Mouse (Mus musculus) left cerebral cortex, adult 18-20 months (tissue): ENCODE measurements around the gene Kcnma1. TPM values are rescaled to one million over a fixed set of nuclear protein-coding genes. Genes with fewer than 3 reads are reported as not detected.

Source experiments
- DNase-seq, 2 experiments: peaks; one replicate each; pipeline ENCODE4 v3.0.0; 2021 to 2022; ENCODE audit warnings: low spot score in 2 of 2, mixed read lengths in 1 of 2
- total RNA-seq, 2 experiments: library from RNA; stranded (reverse); gene quantifications; 2 replicates each; pipeline ENCODE4 v1.2.3; 2021

Gene Kcnma1
- total RNA-seq, 2 experiments from 2014 or later, result 160 to 172 TPM

DNA sequence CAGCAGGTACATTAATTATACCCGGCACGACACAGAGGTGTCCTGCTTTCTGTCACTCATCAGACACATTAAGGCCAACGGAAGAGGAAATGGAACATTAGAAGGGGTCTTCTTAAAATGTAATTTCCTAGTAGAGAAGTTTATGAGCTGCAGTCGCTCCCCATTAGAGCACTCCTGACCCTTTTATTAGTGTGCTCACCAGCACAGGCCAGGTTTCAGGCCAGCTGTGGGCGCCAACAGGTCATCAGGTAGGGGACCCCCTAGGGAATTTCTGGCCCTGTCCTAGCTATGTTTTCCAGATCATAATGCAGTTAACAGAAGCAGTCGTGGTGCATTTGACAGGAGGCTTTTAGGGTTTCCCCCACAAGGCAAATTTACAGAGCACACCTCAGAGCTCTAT lies 472.2 kb downstream of the Kcnma1 start:
- no peak for DNase-seq

DNA sequence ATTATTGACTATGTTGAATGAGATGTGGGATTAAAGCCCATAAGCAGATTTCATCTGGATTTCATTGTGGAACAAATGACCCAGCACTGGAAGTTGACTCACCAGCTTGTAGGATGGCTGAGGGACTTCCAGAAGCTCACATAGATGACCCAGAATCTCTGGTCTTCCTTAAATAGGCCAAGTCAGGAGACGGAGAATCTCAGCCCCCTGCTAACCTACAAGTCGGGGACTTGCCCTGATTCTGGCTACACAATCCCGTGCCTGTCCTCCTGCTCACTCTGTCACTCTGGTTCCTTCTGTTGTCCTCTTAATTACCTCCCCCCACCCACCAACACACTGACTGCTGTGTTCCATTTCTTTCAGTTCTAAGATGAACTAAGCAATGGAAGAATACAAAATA lies 474.7 kb downstream of the Kcnma1 start:
- DNase-seq, result no peak

DNA sequence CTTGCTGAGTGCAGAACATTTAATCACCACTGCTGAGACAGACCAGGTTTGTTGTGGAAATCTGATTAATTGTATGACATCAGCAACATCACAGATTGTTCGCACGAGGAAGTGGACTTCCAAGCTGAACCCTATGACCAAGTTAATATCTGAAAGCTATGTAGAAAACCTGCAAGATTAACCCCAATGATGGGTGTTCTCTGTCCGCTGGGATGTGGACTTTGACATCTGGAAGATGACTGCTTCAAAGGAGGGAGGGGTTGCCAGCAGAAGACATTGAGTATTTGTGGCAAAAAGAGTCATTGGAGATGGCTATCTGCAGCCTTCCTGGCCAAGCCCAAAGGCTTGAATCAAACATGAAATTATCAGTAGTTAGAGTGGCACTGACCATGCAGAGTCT lies 480.9 kb downstream of the Kcnma1 start:
- no peak for DNase-seq

GRCm38 (mm10) chr14:23531735-23532525 lies 482.4 kb downstream of the Kcnma1 start:
- peak; percentile 47 to 60 for DNase-seq

- DNase-seq, result peak; percentile 59 to 72
Observed at GRCm38 (mm10) chr14:23529720-23530119, 484.6 kb downstream of the Kcnma1 start.

GRCm38 (mm10) chr14:23529229-23529628 lies 485.1 kb downstream of the Kcnma1 start:
- no peak for DNase-seq

GRCm38 (mm10) chr14:23525910-23526309 lies 488.4 kb downstream of the Kcnma1 start:
- no peak for DNase-seq

GRCm38 (mm10) chr14:23523825-23524491 lies 490.3 kb downstream of the Kcnma1 start:
- DNase-seq, result no peak

DNA sequence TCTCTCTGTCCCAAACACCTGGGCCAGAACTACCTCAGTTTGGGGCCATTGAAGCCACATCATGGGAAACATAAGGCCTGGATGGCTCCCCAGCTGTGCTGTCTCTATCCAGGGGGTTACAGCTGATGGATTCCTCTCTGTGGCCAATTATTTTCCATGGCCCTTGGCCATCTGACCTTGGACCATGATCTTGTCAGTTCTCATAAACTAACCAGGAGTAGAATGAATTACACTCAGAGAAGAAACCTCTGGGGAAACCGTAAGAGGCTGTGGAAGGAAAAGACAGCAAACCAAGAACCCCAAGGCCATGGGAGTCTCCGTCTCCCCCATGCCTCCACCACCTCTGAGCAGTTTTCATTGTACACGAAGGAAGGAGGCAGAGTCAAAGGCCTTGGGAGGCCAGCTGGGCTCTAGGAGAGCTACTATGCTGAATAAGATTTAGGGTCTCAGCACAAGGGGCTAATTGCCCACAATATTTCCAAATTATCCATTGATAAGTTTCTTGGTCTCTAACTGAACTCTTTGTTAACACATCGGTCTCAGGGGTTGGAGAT lies 491.6 kb downstream of the Kcnma1 start:
- DNase-seq, result no peak

GRCm38 (mm10) chr14:23521080-23521684 lies 493.1 kb downstream of the Kcnma1 start:
- no peak for DNase-seq

DNA sequence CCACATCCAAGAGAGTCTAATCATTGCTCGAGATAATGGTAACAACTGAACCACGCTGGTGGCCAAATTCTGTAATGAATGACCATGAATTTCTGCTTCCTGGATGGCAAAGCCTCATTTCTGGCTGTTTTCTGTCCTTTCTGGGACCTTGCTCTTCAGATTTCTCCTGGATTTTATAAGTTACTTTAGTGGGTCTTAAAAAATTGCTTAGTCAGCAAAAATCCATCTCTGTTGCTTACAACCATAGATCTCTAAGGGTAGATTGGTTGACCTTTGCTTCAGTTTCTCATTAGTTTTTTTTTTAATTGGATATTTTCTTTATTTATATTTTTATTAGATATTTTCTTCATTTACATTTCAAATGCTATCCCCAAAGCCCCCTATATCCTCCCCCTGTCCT lies 496.9 kb downstream of the Kcnma1 start:
- DNase-seq, result no peak

DNA sequence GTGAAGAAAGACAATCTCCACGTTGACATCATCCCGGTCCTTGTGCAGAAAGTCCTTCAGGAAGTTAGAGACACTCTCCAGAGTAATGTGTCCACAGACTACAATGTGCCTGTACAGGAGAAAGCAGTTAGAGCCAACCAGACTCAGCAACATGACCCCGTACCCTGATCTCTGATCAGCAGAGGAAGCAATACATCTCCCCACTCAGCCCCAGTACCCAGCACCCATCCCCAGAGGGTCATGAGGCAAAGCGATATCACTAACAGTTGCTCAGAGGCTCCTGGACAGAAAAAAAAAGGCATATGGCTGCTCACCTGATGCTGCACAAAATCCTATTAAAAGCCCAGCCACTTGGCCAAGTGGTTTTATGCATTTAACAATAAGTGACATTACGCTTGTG lies 504.5 kb downstream of the Kcnma1 start:
- no peak for DNase-seq

GRCm38 (mm10) chr14:23502236-23502790 lies 512.0 kb downstream of the Kcnma1 start:
- peak; percentile 25 to 33 for DNase-seq

GRCm38 (mm10) chr14:23496801-23497200 lies 517.5 kb downstream of the Kcnma1 start:
- no peak for DNase-seq

- no peak for DNase-seq
Observed at GRCm38 (mm10) chr14:23496236-23496740, 518.0 kb downstream of the Kcnma1 start.

- no peak for DNase-seq
Observed at GRCm38 (mm10) chr14:23494496-23494800, 519.8 kb downstream of the Kcnma1 start.

DNA sequence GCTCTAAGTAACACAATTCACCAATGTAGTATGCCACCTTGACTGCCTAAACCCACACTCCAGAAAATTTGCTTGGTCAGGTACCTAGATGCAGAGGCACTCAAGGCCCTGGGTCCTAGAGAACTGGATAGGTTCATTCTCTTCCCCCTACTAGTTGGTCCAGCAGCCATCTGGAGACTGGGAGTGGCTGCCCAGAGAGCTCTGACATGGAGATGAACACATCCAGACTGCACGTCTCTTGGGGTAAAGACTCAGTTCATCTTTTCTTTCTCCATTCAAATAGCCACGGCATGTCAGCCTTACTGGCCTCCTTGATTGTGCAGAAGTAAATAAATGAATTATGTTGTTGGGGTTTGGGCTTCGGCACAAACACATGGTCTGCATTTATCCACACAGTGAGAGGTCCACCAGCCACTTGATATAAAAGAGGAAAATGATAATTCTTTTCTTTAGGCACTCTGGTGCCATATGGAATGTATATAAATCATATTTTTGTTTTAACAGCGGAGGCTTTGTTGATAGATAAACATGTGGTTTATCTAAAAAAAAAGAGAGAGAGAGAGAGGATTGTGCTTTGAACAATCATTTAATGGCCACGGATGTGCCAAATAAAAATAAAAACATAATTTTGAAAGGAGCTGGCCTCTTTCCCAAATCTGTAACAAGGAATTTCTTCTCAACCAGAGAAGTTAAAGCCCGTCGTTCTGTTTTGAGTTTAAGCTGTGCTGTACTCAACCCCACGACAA lies 520.4 kb downstream of the Kcnma1 start:
- DNase-seq, result no peak

- DNase-seq, result no peak
Observed at GRCm38 (mm10) chr14:23492581-23493360, 521.5 kb downstream of the Kcnma1 start.

DNA sequence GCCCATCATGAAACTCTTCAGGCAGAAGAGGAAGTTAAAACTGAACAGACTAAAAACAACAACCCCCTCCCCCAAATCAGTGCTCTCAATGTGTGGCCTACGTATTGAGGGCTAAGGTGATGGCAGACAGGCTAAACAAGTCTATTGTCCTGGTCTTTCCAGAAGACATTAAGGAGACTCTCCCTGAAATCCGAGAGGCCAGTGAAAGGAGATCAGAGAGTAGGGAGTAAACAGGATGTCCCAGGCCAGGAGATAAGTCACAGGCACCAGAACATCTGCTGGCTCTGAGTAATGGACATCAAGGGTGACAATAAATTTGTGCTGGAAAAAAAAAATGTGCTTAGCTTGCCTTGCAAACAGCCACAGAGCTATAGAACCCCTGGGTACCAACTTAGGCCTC lies 522.9 kb downstream of the Kcnma1 start:
- DNase-seq, result no peak

DNA sequence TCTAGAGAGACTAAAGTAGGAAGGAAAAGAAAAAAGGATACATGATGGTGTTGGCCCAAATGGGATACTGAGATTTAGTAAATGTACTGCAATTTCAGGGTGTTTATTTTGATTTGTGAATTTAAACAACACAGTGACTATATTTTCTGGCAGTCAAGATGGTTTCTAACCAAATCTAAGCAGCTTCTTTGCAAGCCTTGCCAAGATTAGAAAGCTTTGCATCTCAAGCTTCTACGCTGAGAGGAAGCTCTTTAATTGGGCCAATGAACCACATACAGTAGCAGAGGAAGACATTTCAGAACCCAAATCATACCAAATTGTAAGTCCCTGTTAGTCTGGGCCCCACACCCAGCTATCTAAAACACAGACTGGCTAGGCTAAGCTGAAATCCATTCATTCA lies 527.6 kb downstream of the Kcnma1 start:
- no peak for DNase-seq
